Mouse (Mus musculus): ENCODE results near the gene Mrpl38.
A peak's percentile ranks its signal among the peaks of the same experiment; 100 is the strongest.

Gene Mrpl38

DNA sequence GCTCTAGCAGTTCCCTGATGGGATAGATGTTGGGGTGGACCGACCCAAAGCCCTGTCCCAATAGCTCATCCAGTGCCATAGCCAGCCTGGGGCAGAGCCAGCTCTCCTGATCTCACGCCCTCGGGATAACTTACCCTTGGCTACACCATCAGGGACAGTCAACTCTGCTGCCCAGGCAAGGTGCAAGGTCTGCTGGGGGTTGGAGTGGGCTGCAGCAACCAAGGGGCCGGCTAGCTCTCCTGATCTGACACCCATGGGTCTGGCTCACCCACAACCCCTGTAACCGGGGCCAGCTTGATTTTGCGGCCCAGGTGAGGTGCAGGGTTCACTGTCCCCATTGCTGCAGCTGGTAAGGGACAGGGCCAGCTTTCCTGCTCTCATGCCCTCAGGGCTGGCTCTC lies 47.1 kb downstream of the Mrpl38 start:
- DNase-seq, result no peak

DNA sequence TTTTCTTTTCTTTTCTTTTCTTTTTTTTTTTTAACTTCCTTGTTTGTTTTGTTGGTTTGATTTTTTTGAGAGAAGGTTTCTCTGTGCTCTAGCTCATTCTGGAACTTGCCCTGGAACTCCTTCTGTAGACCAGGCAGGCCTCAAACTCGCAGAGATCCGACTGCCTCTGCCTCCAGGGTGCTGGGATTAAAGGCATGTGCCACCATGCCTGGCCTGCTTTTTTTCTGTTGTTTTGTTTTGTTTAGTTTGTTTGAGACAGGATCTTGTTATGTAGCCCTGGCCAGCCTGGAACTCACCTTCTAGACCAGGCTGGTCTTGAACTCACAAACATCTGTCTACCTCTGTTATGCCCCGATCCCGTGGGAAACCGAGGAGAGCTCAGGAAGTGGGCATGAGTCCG lies 49.1 kb downstream of the Mrpl38 start:
- no peak for DNase-seq

DNA sequence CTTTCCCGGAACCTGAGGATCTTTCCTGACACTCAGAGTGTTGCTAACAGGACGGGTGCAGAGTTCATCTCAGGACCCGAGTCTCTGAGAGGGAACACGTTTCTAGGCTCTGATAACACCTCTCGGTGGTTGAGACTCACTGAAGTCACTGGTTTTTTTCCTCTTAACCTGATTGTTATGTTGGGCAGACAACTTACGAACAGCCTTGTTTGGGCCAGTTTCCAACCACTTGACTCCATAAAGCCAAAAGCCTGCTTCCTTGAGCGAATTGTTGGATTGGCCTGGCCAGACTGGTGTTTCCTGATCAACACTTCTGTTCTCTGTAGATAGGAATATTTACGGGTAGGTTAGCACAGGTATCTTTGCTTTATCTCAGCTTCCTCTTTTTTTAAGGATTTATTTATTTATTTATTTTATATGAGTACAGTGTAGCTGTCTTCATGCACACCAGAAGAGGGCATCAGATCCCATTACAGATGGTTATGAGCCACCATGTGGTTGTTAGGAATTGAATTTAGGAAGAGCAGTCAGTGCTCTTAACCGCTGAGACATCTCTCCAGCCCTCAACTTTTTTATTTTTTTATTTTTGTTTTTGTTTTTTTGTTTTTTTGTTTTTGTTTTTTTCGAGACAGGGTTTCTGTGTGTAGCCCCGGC lies 49.8 kb downstream of the Mrpl38 start:
- no peak for DNase-seq

DNA sequence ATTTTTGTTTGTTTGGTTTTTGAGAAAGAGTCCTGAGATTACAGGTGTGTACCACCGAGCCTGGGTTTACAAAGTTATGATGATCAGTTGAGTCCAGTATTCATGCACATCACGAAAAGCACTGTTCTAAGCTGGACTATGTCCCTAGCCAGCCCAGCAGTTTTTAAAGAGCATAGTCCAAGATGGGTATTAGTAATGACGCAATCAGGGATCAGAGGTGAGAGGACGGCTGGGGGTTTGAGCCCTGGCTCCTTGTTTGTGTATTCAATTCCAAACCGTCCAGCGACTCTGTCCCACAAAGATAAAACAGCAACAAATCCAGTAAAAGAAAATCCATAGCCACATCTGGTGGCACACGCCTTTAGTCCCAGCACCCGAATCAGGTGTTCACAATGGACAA lies 50.5 kb downstream of the Mrpl38 start:
- no peak for DNase-seq

DNA sequence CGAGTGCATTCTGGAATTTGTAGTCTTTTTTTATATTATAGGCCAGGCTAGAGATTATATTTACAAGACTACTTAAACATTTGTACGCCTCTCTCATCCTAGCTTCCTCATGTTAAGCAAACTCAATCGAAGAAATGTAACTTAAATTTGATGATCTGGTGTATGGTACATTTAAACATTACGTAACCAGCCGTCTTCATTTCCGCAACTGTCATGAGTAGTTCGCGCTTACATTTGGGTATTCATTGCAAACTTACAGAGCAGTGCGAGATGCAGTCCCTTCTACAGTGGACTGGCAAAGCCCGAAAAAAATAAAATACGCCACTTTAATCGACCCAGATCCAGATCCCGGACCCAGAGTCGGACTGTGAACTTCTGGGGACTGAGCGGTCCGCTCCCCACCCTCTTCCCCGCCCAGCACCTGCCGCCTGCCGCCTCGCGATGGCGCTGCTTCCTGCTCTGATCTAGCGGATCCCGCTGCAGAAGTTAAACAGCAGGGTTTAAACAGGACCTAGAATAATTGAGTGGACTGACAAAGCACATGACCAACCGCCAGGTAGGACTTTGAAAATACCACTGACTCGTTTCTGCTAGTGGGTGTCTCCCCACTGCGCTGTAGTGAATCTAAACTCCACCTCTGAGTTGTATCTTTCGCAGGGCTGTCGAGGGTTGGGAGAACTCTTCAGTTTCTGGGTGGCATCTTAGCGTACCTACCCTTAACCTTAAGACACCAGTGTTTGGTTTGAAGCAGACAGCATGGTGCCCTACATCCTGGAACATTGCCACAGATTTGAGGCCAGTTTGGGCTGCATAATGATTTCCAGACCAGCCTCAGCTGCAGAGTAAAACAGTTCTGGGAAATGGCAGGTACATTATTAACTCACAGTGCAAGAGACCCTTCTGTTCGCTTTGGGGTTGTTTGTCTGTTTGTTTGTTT lies 51.2 kb downstream of the Mrpl38 start:
- DNase-seq, result peak; percentile 94 to 95

DNA sequence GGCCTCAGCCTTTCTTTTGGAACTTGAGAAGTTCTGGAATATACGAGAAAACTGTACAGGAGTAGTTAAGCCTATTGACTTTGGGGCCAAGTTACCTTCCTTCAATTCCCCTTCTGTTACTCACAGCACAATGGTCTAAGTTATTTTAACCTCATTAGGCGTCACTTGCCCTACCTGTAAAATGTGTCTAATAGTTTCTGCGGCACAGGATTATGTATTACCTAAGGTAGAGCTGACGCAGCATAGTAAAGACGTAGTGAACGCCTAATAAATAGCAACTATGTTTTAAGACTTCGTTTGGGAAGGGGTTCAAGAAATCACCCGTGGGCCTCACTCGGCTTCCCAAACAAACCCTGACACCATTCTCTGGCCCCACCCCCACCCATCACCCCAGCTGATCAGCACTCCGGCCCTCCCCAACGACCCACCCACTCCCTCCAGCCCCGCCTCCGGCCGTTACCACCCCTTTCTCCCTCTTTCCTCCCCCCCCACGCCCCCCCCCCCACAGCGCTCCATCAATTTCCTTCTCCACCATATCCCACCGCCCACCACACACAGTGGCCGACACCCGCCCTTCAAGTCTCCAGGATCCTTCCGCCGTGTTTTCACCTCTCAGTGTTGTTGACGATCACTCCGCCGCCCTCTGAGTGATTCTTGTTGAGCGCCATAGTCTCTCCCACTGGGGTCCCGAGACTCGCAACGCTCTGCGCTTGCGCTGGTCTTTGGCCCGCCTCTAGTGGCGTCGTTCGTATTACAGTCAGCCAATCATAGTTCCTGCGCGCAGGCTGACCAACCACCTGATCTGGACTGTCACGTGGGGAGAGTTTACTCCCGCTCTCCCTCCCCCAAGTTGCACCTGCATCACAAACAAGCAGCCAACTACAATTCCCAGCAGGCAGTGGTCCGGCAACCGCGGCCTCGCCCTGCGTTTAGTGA lies 52.1 kb downstream of the Mrpl38 start, which contains the start of gene Wbp2:
Gene Wbp2 (minus strand): TSS at position 738 of the 936 bp plus-strand sequence.
- peak; percentile 98 to 99 for DNase-seq

DNA sequence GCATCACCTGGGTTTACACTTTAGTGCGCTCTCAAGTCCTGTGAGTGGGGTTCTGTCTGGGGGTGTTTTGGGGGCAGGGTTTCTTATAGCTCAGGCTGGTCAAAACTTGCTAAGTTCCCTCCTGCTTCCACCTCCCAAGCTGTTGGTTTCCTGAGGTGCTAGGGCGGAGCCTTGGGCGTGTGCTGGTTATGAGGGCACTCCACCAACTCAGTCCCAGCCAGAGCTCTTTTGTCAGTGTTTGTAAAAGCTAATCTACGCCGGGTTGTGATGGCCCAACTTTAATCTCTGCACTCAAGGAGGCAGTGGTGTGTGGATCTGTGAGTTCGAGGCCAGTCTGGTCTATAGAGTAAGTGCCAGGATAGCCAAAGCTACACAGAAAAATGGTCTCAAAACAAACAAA lies 54.5 kb downstream of the Mrpl38 start:
- no peak for DNase-seq

DNA sequence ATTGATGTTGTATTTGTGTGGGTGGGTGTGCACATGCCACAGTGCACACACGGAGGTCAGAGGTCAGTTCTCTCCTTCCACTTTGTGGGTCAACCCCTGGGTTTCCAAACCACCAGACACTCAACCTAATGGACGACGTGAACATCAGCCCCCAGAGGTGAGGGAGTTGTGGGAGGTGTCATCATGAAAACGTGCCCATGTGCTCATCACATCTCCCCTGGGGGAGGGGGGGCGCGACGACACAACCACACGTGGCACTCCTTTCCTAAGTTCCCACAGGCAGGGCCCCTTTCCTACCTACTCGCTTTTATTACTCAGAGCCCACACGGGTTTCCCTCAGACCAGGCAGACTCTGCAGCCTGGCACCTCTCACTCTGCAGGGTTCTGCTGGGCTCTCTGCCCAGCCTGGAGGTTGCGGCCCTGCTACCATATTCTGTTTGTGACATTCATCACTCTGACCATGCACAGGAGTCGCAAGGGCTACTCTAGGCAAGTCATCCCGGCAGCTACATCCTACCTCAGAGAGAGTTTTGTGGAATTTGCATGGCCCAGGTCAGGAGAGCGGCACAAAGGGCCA lies 55.5 kb downstream of the Mrpl38 start:
- no peak for DNase-seq

Measured in kidney, postnatal 4 days (tissue).